In the genomic region with DNA sequence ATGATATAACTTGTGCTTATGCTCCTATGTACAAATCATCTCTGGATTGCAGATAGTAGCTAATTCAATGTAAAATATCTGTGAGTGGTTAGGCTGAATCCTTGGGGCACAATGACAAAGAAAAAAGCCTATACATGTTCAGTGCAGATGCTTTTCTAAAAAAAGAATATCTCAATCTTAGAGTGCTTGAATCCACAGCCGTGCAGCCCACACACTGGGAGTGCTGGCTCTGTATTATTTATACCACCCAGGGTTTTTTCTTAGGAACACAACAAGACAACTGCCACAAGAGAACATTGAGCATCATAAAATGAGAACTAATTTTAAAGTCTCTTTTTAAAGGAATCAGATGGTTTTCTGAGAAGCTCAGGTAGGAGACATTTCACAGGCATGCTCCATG, we compare ENCODE assay signal across 18 mouse cellular contexts. TPM values are rescaled to one million over a fixed set of nuclear protein-coding genes. Genes with fewer than 3 reads are reported as not detected.
DNase-seq lines count a peak whose midpoint lies in the region; ATAC-seq lines count a peak whose summit lies in the region.
"Had no signal": no experiment of that assay in that cellular context is flagged by ENCODE, and none has a peak within 500 bp of the region (broad histone marks: within the 10 kb centered on the region; RNA-seq: fewer than 3 reads in every experiment).

No protein-coding gene starts in this region.

- DNase-seq in frontal cortex, postnatal 25 days (ENCODE audit: low spot score in 2 of 2): no peak
- DNase-seq in right cerebral cortex, adult 2 months (ENCODE audit: low spot score in 2 of 2): peak; percentile 55 to 72
- no peak for DNase-seq in right cerebral cortex, postnatal 4 days
- peak; percentile 50 to 75 for DNase-seq in right cerebral cortex, postnatal 10 days (ENCODE audit: low spot score in 2 of 2)
- DNase-seq in ovary, postnatal 10 days (ENCODE audit: low spot score): no peak
- DNase-seq: adrenal gland, postnatal 14 days; cerebellum, adult 8-10 months; heart, postnatal 4 days; kidney, adult 18-20 months; kidney, postnatal 4 days; liver, postnatal 0 days; retina, postnatal 1 day; thymus, postnatal 25 days had no signal

- ATAC-seq in frontal cortex, adult (ENCODE audit: low TSS enrichment): peak; percentile 96
- ATAC-seq in activated CD4-positive, CD25-positive, alpha-beta regulatory T cell, adult 4 months: no peak
- ATAC-seq: forebrain, embryonic 16.5 days; inflammation-experienced regulatory T-cells, adult 6 months; liver, postnatal 0 days; lung, postnatal 0 days had no signal

RNA-seq across cellular contexts. Expression of a gene that starts 19.7 kb away (rescaled TPM):
- polyA plus RNA-seq in activated CD4-positive, CD25-positive, alpha-beta regulatory T cell, adult 4 months (2017; shearing (Covaris generic)): 10 to 100 TPM; 36.7 to 43.0 TPM

Comparison
In these comparisons a context has a peak if more than half of its experiments do, and no peak if none do; other contexts are left out.
1. DNase-seq: peak in right cerebral cortex, adult 2 months (2 of 2) and right cerebral cortex, postnatal 10 days (2 of 2); none in frontal cortex, postnatal 25 days (0 of 2), right cerebral cortex, postnatal 4 days (single experiment) and ovary, postnatal 10 days (single experiment).